Mouse (Mus musculus) brain, embryonic 18.5 days (tissue): ENCODE data around the gene Bcl11a.

ENCODE experiments used
- DNase-seq: peaks from one replicate; pipeline ENCODE4 v3.0.0-alpha.2; 2012; ENCODE audit warnings: low read depth, low spot score

Gene Bcl11a

DNA sequence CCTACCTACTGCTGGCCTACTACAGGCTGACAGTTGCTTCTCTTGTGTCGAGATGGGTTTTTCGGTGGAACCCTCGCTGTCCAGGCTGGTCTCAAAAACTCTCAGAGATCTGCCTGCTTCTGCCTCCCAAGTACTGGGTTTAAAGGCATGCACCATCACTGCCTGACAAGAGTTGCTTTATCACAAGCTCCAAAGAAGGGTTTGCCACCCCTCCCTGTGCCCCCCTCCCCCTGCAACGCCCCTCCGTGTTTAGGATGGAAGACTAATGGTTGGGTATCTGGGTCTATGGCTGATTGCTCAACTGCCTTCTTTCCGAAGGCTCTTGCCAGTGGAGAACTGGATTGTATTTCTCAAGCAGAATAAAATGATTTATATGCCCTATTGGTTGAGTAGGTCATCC lies 54.5 kb downstream of the Bcl11a start:
- no peak for DNase-seq

DNA sequence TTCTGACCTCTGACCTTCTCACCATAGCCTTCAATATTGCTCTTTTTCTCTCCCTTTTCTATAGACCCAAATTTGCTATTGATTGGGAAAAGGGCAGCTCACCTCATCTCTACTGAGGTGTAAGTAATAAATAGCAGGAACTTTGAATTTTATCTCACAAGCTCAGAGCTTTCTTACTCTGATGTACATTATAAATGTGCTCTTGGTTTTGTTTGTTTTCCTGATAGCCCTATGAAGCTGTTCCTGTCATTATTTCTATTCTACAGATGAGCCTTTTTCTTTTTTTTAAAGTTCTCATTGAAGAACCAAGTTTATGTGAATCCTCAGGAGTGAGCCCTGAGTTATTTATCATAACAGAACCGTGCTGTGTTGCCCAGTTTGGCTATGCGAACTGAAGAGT lies 55.0 kb downstream of the Bcl11a start:
- no peak for DNase-seq

DNA sequence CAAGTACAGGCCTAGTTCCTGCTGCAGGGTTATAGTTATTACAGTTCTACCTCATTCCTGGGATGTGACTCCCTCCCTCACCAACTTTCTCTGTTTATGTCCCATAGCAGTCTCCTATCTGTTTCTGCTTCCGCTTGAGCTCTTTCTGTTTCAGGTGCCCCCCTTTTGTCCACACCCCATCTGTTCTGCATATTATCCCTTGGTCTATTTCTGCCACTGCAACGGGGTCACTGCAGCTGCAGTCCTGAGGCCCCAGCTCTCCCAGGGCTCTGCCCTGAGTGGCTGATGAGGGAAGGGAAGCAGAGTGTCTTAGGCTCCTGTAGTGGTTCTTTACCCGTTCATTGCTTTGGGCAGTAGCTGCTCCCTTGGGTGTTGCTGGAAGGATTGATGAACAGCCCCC lies 55.6 kb downstream of the Bcl11a start:
- DNase-seq: no peak

DNA sequence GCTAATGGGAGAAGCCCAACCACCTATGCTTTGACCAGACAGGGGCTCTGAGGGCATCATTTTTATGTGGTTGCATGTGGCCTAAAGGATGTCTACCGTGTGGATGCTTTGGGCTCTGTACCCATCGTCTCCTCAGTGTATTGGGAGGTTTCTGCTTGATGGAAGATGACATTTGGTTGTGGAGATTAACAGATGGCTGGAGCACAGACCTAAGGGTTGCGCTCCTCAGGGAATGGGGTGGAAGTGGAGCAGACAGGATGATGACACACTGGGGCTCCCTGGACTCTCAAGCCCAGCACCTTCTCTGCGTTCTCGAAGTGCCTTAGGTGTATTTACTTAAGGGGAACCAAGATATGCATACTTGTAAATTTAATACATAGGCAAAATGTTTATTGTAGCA lies 56.1 kb downstream of the Bcl11a start:
- no peak for DNase-seq

DNA sequence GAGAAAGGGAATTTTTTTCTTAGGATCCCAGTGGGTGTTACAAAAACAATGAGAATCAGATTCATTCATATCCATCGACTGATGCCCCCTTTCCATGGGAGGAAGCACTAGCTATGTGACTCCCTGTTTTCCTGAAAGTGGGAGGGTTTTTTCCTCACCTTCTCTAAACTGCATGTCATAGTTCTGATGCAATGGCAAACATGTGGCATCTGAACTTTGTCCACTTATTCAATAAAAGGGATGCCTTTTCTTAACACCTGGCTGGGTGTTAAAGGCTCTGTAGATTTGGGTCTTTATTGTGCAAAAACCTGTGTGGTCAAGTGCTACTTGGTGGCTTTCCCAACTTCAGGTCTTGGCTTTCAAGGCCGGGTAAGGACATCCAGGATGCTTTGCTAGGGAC lies 57.4 kb downstream of the Bcl11a start:
- no peak for DNase-seq

DNA sequence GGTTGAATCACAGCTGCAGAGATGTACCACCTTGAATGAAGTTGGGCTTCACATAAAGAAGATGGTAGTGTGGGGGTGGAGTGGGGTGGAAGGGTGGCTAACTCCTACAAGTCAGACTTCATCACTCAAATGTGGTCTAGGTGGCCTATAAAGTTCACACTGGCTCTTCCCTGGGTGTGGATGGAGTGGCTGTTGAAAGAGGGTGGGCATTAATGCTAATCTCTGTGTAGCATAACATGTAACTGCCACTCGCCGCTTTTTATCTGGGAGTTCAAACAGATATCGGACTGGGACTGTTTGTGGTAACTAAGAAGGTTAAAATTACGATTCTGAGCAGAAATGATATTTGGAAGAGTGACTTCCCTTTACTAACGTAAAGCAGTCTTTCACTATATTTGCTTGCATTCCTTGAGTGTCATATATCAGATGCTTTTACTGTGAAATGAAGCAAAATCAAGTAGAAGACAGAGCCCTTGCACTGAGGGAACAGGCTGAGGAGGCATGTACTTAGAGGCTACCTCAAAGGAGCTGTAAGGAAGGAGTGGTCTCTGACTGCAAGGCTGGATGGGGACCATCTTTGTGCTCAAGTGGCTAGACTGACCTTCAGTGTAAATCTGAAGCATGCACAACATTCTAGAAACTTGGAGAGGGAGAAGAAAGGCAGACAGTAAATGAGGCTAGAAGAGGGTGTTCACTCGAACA lies 58.4 kb downstream of the Bcl11a start:
- no peak for DNase-seq

DNA sequence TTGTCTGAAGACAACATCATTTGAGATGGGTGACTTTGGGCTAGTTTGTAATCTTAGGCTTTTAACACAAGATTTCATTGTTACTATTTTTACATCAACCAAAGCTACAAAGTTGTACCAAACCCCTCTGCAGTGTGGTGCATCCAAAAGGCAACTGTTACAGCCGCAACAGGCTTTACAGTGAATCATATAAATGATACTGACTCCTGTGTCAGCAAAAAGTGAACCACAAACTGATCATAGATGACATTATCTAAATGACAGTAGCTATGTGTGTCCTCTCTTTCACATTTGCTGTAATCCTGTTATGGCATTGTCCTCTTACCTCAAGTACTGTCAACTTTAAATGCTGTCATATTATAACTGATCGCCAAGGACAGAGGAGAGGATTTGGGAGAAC lies 60.0 kb downstream of the Bcl11a start:
- DNase-seq: no peak

DNA sequence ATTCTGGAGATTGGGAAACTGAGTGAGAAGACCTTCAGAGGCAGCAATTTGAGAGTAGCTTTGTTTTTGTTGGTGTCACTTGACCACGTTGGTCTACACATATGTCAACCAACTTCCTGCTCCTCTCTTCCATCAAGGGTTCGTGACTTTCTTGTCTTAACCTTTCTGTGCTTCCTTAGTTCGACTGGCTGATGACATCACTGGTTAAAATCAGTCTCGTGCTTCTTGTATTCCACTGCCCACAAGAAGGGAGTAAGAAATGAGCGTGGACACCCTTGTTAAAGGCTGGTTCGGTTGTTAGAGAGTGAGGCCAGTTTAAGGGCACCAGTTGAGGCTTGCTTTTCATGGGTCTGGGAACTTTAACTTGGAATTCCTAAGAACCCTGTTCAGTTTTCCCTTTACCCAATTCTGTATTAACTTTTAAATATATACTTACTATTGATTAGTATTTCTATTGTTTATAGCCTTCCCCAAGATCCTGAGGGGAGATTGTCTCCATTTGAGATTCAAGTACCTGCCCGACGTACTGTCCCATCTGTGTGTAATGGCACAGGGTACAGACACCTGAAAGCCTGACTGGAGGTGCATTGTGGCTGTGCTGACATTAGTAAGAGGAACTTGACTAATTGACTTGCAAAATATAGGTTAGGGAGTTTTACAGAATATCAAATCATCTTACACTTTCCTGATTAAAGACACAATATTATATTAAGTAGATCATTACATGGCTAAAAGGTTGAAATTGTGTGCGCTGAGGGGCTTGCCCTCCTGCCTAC lies 60.9 kb downstream of the Bcl11a start:
- DNase-seq: no peak

DNA sequence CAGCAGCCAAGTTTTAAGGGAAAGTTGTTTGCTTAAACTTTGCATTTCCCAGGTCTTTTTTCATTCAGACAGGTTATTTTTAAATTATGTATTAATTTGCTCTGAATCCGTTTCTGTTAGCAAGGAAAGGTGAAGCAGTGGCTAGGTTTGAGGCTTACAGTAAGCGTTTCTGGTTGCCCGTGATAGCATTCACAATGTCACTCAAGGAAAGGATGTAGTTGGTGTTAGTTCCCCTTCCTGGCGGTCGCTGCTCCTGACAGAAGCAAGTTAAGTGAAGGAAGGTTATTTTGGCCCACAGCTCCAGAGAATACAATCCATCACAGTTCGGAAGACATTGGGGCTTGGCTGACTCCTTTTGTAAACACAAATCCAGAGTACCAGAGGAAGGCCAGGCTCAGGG lies 61.6 kb downstream of the Bcl11a start:
- DNase-seq: no peak

DNA sequence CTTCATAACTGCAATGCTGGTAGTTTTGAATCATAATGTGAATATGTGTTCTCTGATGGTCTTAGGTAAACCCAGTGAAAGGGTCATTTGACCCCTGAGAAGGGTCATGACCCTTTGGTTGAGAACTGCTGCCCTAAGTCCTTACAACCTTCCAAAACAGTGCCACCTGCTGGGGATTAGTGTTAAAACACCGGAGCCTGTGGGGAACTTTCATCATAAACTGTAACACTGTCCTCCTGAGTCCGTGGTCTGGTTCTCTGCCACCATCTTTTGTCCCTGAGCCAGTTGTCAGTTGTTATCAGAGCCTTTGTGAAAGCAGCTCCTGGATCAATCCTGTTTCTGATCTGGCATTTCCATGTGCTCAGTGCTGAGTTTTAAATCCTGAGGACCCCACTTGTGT lies 62.1 kb downstream of the Bcl11a start:
- no peak for DNase-seq

DNA sequence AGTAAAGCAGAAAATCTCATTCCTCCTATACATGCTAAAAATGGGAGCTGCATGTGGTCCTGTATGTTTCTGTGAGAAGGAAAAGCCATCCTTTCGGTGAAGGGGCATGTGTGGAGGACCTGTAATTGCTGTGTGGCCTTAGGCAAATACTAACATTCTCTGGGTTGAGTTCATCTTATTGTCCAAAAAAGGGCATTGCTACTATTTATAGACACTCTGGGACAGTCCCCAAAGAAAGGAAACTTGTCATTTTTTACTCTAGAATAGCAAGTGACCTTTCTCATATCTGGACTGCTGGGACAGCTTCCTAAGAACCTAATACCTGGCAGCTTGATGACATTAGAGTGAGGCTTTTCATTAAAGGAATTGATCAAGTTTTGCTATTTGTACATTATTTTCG lies 63.1 kb downstream of the Bcl11a start:
- DNase-seq: no peak

DNA sequence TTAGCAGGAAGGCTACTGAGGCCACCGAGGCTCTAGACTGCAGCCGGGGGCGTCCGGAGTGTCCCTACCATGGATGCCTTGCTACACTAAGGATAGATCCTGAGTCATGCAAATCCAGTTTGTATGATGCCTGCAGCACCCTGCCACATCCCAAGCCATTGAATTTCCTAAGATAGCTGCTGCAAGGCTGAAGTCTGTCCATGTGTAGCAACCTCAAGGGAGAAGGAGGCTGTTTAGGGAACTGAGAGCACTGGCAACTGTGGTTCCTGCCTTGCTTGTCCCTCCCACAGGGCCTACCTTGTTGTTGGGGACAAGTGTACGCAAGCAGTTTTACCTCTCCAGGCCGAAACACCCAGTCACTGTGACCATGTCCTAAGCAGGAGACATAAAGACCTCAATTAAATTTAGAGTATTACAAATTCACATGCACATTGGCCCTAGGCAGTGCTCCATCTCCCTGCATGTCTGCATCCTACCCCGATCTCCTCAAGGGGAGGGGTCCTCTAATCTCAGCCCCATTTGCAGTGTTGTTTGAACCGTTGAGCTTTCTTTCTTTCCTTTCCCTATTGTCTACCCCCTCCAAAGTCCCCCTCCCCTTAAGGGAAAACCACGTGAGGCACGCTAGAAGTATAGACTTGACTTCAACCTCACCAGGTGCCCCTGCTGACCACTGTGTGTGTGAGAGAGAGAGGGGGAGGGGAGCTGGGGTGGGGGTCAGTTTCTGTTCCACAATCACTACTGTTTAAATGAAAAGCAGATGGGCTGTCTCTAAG lies 63.8 kb downstream of the Bcl11a start:
- no peak for DNase-seq

DNA sequence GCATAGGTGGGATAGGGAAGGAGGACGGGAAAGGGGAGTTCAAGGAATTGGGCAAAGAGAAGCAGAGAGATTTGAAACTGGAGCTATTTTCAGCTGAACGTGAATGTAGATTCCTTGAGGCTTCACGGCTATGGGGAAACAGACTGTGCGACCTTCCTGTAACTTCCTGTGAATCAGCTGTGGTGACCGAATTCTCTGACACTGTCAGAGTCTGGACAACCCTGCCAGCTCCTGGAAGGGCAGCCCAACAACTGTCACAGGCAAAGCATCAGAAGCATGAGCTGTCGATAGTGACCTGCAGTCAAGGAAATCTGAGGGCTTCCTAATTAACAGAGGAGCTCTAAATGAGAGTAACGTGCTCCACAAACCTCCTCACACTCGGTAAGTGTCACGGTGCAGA lies 64.5 kb downstream of the Bcl11a start:
- DNase-seq: no peak

DNA sequence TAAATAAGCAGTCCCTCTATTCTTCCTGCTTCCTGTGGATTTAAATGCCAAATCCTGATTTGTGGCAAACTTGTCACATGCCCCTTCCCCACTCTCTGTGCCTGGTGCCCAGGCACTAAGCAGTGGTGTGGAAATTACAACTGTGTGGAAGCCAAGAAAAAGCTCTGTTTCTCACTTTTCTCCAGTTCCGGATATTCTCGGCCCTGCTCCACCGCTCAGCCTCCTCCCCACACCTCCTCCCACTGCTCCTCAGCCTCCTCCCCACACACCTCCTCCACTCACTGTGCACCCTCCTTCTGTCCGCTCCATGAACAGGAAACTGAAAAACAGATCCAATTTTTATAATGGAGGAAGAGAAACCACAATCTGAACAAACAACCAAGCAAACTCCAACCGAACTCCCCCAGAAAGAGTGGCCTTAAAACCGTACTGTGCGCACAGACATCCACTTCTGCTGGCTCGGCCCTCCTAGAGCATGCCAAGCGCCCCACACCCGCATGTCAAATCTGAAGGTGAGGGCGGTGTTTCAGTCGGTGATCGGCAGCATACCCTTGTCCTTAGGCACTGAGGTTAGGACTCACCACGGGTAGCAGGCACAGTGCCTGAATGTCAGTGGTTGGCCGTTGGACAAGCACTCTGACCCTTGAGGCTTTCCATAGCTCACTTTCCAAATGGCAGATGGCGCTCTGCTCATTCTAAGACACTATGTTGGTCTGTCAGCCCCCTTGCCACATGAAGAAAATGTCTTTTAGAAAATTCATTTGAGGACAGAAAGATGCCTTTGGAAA lies 66.5 kb downstream of the Bcl11a start:
- DNase-seq: no peak

DNA sequence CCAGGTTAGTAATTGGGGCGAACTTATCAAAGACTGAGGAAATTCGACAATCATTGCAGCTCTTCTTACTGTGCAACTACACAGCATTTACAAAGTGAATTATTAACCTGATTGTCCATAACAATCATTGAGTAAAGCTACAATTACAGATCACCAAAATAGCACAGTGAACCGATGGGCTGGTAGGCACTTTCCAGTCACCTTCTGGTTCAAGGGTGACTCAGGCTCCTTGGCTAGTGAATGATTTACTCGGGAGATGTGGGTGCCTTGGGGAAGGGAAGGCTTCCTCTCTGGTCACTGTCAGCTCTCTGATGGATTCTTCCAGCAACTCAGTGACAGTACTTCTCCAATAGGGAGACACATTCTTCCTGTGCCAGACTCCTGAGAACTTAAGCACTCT lies 68.2 kb downstream of the Bcl11a start:
- no peak for DNase-seq

DNA sequence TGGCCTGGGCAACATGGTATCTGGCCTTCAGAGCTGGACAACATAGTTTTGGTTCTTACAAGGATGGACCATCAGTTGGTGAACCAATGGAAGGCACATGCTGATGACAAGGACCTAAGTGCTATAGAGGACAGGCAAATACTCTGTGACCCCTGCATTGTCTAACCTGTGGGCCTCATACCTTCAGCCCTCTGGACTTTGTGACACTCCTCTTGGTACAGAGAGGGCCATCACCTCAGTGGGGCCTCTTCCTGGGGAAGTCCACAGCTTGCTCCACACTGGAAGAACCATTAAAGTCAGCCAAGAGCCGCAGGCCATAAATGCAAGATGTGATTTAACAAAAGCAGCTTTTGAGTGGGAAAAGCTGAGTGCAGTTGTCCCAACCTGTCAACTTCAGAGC lies 68.6 kb downstream of the Bcl11a start:
- DNase-seq: no peak

DNA sequence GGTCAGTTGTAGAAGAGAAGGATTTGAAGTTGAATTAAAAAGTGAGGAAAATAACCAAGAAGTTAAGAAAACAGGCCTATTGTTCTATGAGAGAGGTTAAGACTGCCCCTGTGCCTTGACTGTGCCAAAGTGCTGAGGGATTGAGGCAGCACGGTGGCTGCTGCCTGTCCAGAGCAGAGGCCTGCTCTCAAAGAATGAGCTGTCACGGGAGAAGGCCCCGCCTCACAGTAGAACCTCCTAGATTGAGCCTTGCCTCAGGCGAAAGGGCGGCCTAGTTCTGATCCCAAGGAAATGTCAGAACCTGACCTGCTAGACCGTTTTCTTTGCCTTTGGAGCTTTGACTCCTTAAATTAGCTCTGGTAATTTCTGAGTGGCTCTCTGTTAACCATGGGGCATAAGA lies 69.8 kb downstream of the Bcl11a start:
- no peak for DNase-seq

DNA sequence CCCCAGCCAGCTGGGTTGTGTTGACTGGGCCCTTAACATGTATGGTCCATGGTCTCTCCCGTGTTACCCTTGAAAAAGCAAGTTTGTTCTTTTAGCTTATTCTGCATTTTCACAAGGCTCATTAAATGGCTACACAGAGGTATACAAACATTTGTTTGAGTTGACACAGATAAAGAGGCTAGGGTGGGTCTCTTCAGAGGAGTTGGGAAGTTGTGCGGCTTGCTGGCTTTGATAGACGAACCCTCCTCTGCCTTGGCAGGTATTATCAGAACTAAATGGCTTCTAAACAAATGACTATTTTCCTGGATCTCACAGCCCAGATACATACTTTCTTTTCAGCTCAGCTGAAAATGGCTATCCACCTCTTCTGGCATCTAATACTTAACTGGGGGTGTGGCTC lies 70.7 kb downstream of the Bcl11a start:
- no peak for DNase-seq

DNA sequence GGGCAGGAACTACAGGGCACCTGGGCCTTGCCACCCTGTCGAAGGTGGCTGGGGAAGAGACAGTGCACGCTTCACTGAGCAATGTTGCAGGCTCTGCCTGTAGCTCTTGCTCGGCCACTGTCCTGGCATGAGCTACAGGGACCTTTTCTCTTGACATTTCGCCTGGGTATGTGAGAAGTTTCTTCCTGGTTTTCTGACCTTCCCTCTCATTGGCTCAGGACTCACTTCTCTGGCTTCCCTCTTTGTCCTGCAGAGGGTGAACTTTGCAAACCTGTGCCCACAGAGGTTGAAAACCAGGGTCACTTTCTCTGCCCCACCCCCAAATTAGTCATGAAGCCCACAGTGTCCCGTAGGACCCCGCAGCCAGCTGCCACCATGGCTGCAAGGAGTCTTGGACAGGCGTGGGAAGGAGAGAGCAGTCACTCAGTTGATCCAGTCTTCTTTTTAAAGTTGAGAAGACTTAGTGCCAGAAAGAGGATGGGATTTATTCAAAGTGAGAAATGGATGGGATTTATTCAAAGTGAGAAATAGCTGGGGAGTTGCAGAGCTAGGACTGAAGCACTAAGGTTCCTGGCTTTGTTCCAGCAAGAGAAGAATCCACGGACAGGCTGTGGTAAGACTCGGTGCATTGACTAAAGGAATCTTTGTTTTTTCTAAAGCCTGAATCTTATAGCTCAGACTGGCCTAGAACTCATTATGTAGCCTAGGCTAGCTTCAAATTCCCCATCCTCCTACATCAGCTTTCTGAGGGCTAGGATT lies 71.8 kb downstream of the Bcl11a start:
- no peak for DNase-seq

DNA sequence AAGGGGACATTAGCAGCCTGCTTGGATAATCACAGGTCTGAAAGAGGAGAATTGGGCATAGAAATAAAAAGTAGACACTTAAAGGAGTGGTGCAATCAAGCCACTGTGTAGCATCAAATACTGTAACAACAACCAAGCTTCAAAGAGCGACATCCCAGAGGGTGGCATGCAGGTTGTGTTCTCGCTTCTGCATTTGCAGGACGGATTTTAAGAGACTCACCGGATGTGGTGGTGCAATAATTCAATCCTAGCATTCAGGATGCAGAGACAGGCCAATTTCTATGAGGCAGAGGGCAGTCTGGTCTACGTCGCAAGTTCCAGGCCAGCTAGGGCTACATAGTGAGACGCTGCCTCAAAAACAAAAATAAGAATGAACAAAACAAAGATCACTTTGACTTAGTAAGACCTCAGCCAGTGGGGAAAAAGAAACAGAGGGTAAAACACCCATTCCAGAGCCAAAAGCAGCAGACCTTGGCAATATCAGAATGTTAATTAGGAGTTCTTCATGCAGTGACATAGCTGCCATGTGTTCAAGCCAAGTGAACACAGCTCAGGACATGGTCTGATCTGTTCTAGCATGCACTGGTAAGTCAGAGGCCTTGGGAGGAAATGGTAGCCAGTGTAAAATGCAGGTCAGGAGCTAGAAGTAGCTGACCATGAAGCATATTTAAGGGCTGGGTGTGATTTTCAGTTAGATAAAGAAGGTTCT lies 74.4 kb downstream of the Bcl11a start:
- no peak for DNase-seq

DNA sequence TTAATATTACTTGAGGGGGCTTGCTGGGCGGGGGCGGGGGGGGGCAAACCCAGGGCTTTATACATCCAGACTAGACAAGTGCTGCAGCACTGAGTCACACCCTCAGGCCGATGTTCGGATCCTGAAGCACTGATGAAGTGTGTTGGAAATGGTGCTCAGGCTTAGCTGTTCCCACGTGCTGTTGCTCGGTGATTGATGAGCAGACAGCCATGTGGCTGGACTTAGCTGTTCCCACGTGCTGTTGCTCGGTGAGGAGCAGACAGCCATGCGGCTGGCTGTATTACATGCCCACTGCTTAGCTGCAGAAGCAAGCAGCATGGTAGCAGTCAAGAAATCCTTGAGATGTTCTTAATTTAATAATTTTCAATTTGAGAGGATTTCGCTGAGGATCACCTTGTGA lies 75.2 kb downstream of the Bcl11a start:
- DNase-seq: no peak
